Mouse (Mus musculus) splenic B cell, adult 2 months (primary cell): ENCODE results near the gene Fbxo31.
"Not testable (repeated sequence)": the region's sequence is repeated elsewhere in the genome, so short reads cannot be mapped to it uniquely, and the experiment has no call there.

Experiments used
- DNase-seq: peaks from one replicate; pipeline ENCODE4 v3.0.0-alpha.2; 2011; ENCODE audit warnings: low read depth, low spot score
- H3K27me3 ChIP-seq: 2 replicates; pipeline ENCODE4 v1.6.1; 2012; ENCODE audit warnings: mild to moderate bottlenecking, low read length, moderate library complexity, mixed read lengths; ENCODE audit not compliant: control insufficient read depth, poor library complexity, insufficient read depth, severe bottlenecking
- H3K36me3 ChIP-seq: 2 replicates; pipeline ENCODE4 v1.6.1; 2012; ENCODE audit warnings: mild to moderate bottlenecking, low read length, moderate library complexity, mixed read lengths; ENCODE audit not compliant: control insufficient read depth, poor library complexity, insufficient read depth, severe bottlenecking

Gene Fbxo31

DNA sequence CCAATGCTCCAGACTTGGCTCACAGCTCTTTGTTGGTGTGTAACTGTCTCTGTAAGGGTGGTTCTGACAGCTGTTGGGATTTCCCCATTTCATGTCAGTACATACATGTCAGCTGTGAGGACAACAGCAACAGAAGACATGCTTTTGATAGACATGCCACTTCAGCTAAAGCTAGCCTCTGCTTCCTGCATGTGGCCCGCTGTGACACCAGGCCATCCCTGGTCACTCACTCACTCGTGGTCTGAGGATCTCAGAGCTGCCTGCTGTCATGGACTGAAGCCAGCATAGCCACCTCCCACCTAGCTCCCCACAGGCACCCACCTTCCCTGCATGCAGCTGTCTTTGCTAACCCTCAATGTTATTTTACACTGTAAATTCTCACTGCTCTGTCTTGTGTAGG is 18.9 kb upstream of the Fbxo31 start:
- not testable (repeated sequence) for H3K27me3 ChIP-seq, DNase-seq
- H3K36me3 ChIP-seq, result peaks cover 11% of the 10 kb centered on the region

DNA sequence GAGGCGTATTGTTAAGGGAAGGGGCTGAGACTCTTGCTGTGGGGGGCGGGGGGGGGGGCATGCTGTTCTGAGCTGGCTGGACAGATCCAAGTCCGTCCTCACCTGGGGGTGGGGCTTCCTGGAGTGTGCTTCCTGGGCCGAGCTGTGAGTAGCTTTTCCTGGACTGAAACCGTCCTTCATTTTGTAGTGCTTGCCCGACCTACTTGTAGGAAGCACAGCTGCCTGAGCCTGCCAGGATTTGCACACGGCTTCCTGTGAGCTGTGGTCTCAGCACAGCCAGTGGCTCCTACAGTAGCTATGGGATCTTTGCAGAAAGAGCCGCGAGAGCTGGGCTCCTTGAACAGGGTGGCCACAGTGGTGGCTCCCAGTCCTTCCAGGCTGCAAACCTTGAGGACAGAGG is 15.4 kb upstream of the Fbxo31 start:
- no peaks in the 10 kb centered on the region for H3K27me3 ChIP-seq
- peaks cover 9% of the 10 kb centered on the region for H3K36me3 ChIP-seq
- DNase-seq, result no peak

DNA sequence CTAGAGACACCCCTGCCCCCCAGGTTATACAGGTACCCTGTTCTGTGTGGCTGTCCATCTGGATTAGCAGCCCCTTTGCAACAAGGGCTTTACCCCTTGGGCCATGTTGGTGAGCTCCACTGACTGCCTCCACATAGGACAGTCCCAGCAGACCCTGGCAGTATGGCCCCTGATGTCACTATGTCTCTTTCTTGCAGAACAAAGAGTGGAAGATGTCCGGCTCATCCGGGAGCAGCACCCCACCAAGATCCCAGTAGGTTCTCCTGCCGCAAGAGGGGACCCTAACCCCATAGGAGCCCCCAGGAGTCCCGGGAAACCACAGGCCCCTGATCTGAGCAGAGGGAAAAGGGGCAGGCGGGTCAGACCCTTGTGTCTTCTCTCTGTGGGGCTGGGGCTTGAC is 14.7 kb upstream of the Fbxo31 start:
- H3K27me3 ChIP-seq, result no peaks in the 10 kb centered on the region
- peaks cover 9% of the 10 kb centered on the region for H3K36me3 ChIP-seq

DNA sequence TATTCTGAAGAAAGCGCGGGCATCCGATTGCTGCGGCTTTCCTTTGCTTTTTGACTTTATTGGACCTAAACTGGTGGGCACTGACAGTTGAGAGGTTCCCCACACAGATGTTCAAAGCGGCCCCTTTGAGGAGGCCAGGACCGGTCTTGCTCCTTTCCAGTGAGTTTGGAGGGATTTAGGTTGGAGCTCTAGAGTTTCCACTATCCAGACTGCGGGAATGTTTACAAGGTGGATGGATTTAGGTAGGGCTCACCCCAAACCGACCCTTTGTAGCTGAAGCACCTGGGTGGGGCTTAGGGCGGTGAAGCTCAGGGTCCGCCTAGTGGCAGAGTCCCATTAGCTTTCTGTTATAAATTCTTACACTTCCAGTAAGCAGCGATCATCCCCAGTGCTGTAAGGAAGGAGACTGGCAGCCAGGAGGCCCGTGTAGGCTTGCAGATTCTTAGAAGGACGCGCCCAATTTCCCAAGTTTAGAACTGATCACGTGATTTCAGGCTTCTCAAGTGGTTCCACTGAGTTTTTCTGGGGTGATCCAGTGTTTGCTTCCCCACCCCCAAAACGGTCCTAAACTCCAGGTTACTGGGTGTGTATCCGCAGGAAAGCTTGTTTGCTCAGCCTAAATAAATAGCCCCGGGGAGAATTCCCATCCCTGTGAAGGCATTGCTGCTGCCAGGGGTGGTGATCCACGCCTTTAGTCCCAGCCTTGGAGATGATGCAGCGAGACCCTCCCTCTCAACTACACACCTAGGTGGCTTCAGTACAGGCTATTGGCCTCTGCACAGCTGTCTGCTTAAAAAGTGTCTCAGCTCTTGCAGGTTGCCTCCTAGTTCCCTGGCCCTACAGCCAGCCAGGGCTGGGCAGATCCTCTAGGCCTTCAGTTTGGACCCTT is 12.8 kb upstream of the Fbxo31 start:
- DNase-seq, result peak; percentile 67
- Histone ChIP-seq H3K27me3 (no peaks in the 10 kb centered on the region), H3K36me3 (peaks cover 7% of the 10 kb centered on the region)

More for the DNA sequence above, 14.7 kb upstream of the Fbxo31 start:
- DNase-seq, result no peak

DNA sequence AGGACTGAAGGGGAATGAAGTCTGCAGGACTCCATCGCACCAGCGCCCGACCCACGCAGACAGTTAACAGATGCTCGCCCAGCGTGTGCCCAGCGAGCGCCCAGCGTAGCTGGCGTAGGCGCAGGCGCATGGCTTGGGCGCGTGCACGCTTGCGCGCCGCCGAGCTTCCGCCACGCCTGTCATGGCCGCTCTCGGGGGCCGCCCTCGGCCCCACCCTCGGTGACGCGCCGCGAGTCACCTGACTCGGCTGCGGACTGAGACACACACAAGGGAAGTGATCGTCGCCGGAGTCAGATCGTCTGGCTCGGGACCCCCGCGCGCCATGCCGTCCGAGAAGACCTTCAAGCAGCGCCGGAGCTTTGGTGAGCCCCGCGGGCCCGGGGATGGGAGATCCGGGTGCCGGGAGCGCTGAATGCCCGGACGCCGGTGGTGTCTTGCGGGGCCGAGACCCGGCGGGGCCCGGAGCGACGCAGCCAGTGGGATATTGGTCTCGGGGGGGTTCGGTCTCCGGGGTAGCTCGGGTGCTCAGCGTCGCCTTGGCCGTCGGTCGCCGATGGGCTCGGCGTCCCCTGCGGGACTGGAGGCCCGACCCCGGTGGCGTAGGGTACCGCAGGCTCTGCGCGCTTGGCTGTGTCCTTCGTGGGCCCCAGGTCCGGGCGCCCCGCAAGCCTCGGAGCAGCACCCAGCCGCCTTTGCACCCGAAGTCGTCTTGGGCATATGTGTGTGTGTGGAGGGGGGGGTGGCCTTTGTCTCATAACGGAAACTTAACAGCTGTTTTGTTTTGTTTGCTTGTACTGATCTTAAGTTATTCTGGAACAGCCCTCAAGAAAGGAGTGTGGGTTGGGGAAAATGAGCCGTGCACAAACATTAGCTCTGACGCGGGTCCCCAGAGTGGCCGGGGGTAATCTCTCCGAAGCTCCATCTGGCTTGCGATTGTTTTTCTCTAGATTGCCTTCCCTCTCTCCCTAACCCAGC is 11.9 kb upstream of the Fbxo31 start, which contains the start of gene Map1lc3b:
TSS of gene Map1lc3b (plus strand) at position 159 of the 975 bp plus-strand sequence.
- Histone ChIP-seq H3K27me3 (no peaks in the 10 kb centered on the region), H3K36me3 (peaks cover 6% of the 10 kb centered on the region; the same call in 1 of the 2 replicates)
- peak; percentile 97 for DNase-seq

DNA sequence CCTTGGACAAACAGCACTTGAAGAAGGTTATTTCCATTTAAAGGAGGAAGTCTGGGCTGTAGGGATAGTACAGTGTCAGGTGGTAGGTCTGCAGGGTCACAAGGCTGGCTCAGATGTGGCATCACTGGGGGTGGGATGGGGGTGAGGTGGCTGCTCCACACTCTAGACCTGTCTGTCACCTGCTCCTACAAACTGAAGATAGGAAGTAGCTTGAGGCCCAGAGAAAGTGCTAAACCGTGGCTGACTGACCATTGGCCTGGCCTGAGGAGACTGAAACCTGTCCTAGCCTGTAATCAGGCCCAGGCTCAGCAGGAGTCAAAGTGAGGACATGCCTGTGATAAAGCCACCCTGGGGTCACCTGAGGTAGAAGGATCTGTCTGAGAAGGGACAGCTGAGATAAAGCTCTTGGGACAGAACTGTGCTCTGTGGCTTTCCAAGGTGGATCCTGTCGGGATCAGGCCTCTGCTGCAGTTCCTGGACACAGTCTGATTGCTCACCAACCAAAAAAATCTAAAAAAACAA is 10.7 kb upstream of the Fbxo31 start:
- H3K36me3 ChIP-seq, result peaks cover 3% of the 10 kb centered on the region; the same call in 1 of the 2 replicates
- DNase-seq, result no peak
- H3K27me3 ChIP-seq, result no peaks in the 10 kb centered on the region

DNA sequence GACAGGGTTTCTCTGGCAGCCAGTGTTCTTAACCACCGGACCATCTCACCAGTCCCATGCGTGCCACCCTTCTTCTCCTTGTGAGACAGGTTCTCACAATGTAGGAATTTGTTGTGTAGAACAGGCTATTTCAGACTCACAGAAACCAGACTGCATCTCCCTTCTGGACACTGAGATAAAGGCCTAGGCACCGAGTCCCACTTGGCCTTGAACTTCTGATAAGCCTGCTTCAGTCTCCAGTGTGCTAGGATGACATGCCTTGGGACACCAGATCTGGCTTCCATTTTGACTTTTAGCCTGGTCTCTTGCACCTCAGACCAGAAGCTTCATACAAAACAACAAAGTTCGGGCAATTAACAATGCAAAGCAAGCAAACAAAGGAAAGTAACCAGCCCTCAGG is 10.1 kb upstream of the Fbxo31 start:
- Histone ChIP-seq H3K36me3 (peaks cover 2% of the 10 kb centered on the region; the same call in 1 of the 2 replicates), H3K27me3 (no peaks in the 10 kb centered on the region)
- DNase-seq, result no peak

DNA sequence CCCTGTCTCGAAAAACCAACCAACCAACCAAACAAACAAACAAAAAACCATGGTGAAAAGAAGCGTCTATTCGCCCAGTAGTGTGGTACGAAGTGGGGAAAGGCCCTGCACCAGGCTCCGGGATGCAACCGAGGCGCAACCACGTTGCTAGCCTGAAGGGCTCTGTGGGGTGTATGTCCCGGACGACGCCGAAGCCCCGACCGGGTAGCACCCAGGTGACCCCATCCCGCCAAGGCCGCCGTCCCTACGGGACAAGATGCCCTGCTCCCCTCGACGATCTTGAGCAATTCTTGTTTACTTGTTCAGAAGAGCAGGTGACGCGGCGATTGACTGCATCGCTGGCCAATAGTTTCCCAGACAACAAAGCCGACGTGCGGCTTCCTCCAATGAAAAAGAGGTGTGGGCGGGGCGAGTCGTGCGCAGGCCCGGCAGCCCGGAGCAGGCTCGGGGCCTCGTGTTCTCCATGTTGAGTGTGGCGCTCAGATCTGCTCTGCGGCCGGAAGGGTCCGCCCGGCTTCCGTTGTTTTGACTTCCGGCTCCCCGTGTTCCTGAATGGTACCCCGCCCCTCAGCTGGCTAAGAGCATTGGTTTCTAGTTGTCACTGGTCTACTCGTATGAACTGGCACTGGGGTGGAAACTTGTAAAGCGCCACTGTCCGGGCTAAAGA is 6.7 kb upstream of the Fbxo31 start:
- H3K36me3 ChIP-seq, result no peaks in the 10 kb centered on the region
- no peaks in the 10 kb centered on the region for H3K27me3 ChIP-seq
- DNase-seq, result peak; percentile 100

DNA sequence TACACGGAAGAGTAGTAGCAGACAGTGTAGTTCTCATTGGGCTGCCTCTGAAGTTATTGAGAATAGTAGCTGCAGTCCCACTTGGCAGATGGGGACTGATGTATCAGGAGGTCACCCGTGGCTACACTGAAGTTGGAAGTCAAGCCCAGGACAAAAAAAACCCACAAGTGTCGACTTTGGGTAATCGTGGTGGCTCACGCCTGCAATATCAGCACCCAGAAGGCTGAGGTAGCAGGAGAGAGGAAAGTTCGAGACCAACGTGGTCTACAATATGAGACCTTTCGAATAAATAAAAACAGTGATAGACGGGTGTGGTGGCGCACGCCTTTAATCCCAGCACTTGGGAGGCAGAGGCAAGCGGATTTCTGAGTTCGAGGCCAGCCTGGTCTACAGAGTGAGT is 6.1 kb upstream of the Fbxo31 start:
- H3K36me3 ChIP-seq, result no peaks in the 10 kb centered on the region
- no peak for DNase-seq

DNA sequence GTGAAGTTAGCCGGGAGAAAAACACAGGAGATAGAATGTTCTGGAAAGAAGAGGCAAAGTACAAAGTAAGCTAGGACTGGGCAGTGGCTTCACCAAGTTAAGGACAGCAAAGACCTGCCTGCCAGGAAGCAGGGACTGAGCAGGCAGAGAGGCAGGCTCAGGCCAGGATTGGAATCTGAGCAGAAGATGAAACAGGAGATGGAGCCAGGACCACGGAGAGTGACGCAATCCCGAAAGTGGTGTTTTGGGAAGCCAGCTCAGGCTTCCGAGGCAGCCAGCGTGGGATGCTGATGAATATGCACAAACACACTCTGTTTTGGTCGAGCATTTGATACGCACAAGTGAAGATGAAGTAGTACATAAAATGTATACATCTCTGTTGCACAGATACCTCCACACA is 5.0 kb upstream of the Fbxo31 start:
- Histone ChIP-seq H3K27me3 (no peaks in the 10 kb centered on the region), H3K36me3 (no peaks in the 10 kb centered on the region)
- no peak for DNase-seq

More for the DNA sequence above, 6.1 kb upstream of the Fbxo31 start:
- no peaks in the 10 kb centered on the region for H3K27me3 ChIP-seq

DNA sequence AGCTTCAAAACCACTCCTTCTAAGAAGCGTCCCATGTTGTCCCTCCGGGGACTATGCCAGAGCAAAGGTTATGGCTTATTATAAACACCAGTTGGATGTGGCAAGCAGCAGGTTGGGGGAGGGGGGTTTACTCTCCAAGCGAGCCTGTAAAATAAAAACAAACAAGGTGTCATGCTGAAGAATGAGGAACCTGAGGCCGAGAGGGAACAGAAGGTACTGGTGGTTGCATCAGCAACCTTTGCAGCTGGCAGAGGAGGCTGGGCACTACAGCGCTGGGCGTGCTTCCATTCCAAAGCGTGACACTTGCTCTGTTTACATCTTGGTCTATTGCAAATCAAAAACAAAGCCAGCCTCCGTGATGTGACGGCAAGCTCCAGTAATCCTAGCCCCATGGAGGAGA is 1.9 kb upstream of the Fbxo31 start:
- Histone ChIP-seq H3K27me3 (no peaks in the 10 kb centered on the region), H3K36me3 (no peaks in the 10 kb centered on the region)
- peak; percentile 56 for DNase-seq

DNA sequence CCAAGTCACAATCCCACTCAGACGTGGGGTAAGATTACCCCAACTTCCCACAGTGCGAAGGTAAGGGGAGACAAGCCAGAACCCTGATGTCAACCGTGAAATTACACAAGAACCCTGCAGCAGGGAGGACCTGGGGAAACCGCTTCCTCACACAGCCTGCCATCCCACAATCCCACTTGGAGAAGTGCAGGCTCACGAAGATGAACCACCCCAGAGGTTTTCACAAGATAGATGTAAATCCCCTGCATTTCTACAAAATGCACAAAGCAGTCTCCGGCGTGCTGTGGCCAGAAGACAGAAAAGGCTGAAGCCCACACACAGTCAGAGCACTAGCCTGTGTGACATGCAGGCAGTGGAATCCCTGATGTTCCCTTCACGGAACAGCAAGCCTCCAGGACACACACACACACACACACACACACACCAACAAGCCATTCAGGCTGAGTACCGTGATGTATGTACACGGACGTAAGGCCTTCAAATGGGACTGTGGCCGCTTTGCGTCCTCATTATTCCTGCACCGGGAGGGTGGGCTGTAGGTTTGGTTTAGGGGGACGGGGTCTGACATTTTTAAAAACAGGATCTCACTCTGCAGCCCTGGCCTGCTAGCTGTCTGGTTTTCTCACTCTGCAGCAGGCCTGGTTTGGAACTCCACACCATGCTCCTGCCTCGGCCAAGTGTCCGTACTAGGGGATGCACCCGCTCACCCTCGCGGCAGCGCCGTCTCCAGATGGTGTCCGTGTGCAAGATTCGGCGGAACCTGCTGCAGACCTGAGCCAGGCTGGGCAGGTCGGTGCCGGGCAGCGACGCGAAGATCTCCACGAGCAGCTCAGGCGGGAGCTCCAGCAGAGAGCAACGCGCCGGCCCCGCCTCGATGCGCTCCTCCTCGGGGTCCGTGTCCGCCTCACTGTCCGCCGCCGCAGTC is 593 bp downstream of the Fbxo31 start:
- no peaks in the 10 kb centered on the region for H3K27me3 ChIP-seq
- no peaks in the 10 kb centered on the region for H3K36me3 ChIP-seq
- no peak for DNase-seq

DNA sequence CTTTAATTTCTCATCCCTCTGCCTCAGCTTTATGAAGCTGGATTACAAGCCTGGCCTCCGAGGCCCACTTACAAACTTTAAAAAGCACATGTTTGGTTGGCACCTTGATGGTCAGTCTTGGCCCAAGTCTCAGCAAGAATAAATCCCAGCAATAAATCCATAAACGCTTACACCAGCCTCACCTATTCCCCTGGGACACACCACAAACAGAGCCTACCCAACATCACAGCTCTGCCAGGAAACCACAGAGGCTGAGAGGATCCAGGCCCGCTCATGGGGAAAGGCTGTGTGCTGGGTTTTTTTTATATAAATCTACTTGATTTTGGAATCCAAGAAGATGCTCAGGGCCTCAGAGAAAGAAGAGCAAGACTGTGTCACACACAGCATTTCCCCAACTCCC is 2.9 kb downstream of the Fbxo31 start:
- DNase-seq, result no peak
- H3K27me3 ChIP-seq, result no peaks in the 10 kb centered on the region
- H3K36me3 ChIP-seq, result no peaks in the 10 kb centered on the region
